Mouse (Mus musculus) kidney, postnatal 10 days (tissue): ENCODE results near the gene Agrn.
A peak's percentile ranks its signal among the peaks of the same experiment; 100 is the strongest.
"Not testable (repeated sequence)": the region's sequence is repeated elsewhere in the genome, so short reads cannot be mapped to it uniquely, and the experiment has no call there.

Experiments used
- DNase-seq: peaks from one replicate; pipeline ENCODE4 v3.0.0; 2021; ENCODE audit warnings: mixed read lengths

The Agrn gene

GRCm38 (mm10) chr4:156200623-156201475 lies 3.6 kb upstream of the Agrn start, which contains the start of gene Isg15:
Isg15 (minus strand) TSS chr4:156200818.
- no peak for DNase-seq

DNA sequence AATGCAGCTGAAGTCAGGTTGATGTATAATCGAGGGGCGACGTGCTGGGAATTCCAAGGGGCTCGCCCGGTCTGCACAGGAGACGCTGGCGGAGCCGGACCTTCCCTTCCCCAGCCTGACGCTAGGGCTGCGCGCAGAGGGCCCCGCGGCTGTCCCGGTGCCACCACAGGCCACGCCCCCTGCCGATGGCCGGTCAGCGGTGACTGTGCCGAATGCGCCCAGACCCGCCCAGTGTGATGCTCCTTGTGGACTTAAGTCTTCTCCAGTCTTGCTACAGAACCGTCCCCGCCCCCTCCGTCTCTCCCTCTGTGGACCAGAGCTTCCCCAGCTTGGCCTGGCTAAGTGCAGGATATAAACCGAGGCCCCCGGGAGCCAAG lies 529 bp upstream of the Agrn start:
- DNase-seq, result peak; percentile 97

- peak; percentile 90 for DNase-seq
These were observed 1.1 kb downstream of the Agrn start for GRCm38 (mm10) chr4:156195927-156196870.

DNA sequence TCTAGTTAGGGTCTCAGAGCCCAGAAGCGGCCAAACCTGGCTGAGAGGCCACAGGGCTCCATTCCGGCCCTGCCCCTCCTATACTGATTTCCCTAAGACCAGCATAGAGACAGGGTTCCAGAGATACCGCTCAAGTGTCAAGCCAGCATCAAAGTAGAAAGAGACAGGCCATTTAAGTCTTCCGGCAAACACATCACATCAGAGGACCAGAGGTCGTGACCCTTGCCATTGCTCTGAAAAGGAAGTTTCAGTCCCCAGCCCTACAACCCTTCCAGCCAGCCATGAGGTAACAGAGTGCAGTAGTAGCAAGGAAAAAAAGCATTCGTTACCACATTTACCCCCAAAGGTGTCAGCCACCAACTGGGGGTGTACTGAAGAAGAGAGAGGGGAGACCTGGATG lies 2.9 kb downstream of the Agrn start:
- DNase-seq, result no peak

- DNase-seq, result no peak
These were observed 3.4 kb downstream of the Agrn start for GRCm38 (mm10) chr4:156193906-156194305.

- DNase-seq, result peak; percentile 77
These were observed 4.1 kb downstream of the Agrn start for GRCm38 (mm10) chr4:156193200-156193590.

GRCm38 (mm10) chr4:156192421-156193199 lies 4.7 kb downstream of the Agrn start:
- DNase-seq, result peak; percentile 81

GRCm38 (mm10) chr4:156188811-156189323 lies 8.4 kb downstream of the Agrn start:
- peak; percentile 77 for DNase-seq

DNA sequence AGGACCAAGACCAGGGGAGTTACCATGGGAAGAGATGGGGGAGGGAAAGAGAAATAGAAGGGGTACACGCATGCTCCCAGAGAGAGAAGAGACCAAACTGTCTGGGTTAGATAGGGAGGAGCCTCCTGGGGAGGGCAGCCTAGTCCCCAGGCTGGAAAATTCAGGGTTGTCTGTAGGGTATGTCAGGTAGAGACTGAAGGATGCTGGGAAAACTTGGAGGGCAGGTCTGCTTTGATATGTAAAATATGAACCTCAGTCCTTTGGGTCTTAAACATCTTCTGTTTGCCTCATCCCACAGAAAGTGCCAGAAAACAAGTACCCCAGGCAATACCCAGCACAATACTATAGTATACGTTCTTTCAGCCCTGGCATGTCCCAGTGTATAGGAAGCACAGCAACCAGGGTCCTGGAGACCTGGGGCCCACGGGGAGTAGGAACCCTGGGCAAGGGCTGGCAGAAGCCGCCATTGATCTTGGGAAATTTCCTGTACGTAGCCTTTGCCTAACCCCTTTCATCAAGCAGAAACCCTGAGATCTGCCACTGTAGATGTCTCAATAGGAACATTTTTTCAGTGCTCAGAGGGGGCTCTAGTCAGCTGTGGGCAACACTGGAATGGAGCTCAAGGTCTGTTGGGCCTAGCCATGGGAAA lies 9.0 kb downstream of the Agrn start:
- no peak for DNase-seq

DNA sequence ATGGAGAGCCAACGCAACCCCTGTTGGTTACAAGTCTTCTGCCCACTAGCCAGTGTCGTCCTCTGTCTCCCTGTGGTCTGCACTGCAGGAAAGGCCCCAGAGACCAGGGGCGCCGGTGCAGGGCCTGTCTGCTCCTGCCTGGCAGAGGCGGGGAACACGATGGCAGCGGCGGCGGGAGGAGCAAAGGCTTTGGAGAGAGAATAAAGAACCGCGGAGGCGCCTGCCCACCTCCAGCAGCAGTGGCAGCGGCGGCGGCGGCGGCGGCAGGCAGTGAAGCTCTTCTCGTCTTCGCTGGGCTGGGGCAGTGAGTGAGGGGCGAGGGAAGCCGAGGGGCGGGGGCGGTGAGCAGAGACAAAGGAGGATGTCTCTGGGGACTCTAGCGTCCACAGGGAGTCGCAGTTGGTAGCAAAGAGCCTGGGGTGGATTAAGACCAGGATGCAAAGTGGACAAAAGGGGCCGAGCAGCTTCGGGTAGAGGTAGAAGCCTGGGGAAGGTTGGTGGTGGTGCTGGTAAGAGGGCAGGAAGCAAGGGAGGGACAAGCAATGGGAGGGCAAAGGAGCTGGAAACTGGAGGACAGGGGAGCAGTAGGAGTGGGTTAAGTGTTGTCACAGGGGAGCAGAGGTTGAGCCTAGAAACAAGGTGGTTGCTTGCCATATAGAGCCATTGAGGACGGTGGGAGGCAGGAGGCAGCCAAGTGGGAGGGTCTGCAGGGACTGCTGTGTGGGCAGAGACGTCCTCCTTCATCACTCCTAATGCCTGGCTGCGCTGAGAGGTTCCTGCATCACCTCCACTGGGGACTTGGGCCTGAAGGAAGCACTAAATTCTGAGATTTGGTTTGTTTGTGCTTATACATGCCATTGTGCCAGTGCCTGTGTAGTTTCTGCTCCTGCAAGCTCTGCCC lies 11.1 kb downstream of the Agrn start:
- no peak for DNase-seq

GRCm38 (mm10) chr4:156185456-156185949 lies 11.8 kb downstream of the Agrn start:
- DNase-seq, result no peak

- peak; percentile 49 for DNase-seq
These were observed 12.9 kb downstream of the Agrn start for GRCm38 (mm10) chr4:156184291-156184954.

DNA sequence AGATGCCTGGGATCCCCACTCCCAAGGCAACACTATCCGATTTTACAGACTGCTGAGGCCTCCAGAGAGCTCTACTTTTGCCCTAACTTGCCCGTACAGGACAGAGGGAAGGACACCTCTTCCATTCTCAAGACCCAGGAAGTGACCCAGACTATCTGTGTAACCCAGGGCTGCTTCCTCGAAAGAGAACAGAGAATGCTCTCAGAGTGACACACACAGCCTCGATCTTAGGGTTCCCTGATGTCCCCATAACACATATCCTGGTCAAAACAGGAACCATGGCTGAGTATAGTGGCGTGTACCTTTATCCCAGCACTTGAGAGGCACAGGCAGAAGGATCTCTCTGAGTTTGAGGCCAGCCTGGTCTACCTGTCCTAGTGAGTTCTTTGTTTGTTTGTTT lies 13.5 kb downstream of the Agrn start:
- no peak for DNase-seq

DNA sequence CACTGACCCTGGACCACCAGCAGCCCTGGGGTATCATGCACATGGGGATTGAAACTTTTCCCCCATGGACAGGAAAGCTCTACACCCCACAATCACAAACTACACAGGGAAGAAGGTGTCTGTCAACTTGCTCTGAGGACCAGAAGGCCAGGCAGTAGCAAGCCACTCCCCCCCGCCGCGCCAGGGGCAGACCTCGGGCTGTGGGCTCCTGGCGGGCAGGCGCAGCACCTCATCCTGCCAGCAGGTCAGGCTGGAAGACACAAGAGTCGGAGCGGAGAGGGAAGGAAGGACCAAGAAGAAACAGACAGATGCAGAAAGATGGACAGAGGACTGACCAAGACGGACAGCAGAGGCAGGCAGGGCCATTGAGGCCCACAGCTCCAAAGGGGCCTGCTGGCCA lies 19.7 kb downstream of the Agrn start:
- no peak for DNase-seq

- peak; percentile 6 for DNase-seq
These were observed 25.5 kb downstream of the Agrn start for GRCm38 (mm10) chr4:156171828-156172227.

- DNase-seq, result no peak
These were observed 28.2 kb downstream of the Agrn start for GRCm38 (mm10) chr4:156169129-156169528.

GRCm38 (mm10) chr4:156168611-156169010 lies 28.7 kb downstream of the Agrn start:
- no peak for DNase-seq

- DNase-seq, result no peak
These were observed 30.8 kb downstream of the Agrn start for GRCm38 (mm10) chr4:156166477-156166876.

DNA sequence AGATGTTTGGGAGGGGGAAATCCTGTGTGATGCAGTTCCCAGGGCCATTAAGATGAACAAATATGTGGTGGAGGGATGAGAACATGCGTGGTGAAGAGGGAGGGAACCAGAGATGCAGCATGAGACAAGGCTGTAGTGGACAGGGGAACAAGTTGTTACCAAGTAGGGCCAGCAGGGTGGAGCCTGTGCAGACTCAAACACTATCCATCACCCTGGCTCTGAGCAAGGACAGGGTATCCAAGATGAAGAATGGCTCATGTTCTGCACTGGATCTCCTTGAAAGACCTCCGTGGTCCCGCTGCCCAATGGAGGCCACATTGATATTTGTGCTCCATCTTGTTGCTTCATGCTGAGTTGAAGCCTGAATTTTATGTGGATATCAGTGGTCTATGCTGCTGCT lies 42.5 kb downstream of the Agrn start:
- no peak for DNase-seq

DNA sequence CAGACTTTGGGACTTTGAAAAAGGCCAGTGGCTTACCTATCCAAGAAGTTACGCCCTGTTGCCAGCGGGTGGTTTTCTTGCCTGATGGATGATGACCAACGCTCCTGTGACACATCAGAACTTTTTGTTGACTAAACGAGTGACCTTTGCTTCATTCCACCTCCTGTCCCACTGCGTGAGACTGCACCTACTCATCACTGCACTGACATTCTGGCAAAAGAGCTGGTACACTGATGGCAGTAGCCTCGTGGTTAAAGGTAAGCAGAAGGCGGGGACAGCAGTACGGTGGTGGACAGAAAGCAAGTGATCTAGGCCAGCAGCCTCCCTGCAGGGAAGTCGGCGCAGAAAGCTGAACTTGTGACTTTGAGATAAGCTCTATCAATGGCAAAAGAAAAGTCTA lies 46.4 kb downstream of the Agrn start:
- DNase-seq, result not testable (repeated sequence)
